Mouse (Mus musculus): ENCODE measurements at regions not wholly inside any gene's neighbourhood (a gene's known extent, or its start where the extent isn't known, plus 50 kb on each side); places are given as distances from the start of the nearest gene placed in this dataset.

GRCm38 (mm10) chr2:75114375-75114774 lies 288.8 kb downstream of the Mtx2 start:
- TF ChIP-seq CTCF (IDR thresholded peaks at IDR 0.05; ENCODE audit: low read depth, low read length) (no peak), GATA1 (IDR thresholded peaks at IDR 0.05; ENCODE audit: borderline replicate concordance, low read length) (no peak)

Data from G1E (cell line).